Mouse (Mus musculus) fibroblast of lung, adult 2 months (primary cell): ENCODE data around the gene Hes6.
A peak's percentile ranks its signal among the peaks of the same experiment; 100 is the strongest.

Experiments
- DNase-seq: peaks from one replicate; pipeline ENCODE4 v3.0.0-alpha.2; 2011; ENCODE audit warnings: low read depth

Hes6 gene

DNA sequence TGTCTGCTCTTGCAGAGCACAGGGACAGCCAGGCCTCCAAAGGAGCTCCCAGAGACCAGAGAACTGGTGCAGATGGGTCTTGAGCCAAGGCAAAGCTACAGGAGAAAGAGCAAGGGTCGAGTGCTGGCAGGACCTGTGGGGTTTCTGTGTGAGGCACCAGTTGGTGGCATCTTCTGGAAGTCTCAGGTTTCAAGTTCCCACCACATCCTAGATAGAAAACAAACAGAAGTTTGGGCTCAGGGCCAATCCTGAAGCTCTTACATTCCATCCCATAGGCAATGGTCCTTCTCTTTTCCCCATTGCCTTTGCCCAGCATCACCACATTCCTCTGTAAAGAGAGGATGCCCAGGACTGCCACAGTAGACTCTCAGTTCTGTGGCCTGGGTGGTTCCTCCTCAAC, 8.9 kb downstream of the Hes6 start:
- DNase-seq: no peak

DNA sequence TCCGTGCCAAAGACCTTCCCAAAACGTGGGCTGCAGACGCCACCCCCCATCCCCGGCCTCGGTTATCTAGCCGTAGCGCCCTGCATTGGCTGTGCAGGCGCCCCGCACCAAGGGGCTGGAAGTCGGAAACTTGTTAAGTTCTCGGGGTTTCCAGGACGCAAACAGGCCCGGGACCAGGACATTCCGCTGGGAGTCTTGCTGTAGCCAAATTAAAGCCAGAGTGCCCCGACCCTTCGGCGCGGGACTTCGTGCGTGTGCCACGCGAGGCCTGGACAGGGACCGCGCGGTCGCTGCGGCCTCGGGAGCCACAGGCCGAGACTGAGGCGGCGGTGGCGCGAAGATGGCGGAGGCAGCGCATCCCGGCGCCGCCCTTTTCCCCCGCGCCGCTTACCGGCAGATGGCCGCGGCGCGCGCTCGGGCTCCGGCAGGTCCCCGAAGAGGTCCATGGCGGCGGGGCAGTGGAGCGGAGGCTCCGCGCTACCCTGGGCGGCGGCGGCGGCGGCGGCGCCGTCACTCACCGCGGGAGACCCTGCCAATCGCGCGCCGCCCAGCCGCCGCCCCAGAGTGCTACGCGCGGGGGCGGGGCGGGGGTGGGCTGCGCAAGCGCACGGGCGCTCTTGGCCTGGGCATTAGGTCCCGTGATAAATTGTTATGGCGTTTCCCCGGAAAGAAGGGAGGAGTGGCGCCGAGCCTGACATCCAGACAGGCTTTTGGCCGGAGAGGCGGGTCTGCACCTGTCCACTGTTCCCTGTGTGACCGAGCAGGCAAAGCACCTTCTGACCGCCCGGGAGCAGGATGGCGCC, 15.4 kb downstream of the Hes6 start, which contains the start of gene Ilkap:
TSS of gene Ilkap (minus strand) at position 556 of the 803 bp plus-strand sequence.
- DNase-seq: peak; percentile 59

DNA sequence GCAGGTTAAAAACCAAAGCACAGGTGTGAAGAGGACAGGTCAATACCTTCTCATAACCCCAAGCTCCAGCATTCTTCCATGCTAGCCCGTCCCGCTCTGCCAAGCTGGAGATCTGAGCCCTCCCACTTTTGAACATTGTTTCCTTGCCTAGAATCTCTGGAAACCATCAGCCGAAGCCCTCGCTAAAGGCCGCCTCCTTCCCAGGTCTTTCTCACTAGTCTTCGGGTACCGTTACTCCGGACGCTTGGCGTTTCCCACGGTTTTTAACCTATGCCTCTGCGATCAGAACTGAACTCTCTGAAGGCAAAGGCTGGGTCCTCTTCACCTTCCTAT, 15.9 kb downstream of the Hes6 start:
- DNase-seq: no peak

DNA sequence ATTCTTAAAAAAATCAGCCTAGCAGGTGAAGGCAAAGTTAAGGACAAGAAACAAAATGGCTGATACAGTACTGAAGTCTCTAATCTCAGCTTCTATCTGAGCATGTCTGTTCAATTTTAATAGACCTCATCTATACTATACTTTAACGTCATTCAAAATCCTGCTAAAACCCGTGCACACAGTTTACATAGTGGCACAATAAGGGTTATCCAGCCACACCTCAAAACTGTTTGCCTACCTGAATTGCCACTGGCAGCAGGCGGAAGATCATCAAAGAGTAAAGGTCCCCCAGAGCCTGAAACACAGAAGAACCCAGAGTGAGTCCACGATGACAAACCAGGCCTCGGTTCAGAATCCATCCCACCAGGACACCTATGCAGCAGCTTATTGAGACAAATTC, 23.5 kb downstream of the Hes6 start:
- DNase-seq: no peak

DNA sequence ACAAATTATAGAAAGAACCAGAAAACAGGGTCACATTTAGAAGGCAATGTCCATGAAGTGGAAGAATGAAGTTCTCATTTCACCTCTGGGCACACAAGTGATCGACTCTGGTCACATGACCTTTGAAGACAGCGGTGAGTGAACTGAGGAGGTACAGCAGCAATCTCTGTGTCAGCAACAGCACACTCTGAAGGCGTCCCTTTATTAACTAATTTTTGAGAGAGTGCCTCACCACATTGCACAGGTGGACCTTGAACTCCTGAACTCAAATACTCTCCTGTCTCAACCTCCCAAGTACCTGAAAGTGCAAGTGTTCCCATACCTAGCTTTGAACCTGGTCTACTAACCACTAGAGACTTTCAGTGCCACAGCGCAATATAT, 32.8 kb downstream of the Hes6 start:
- no peak for DNase-seq

DNA sequence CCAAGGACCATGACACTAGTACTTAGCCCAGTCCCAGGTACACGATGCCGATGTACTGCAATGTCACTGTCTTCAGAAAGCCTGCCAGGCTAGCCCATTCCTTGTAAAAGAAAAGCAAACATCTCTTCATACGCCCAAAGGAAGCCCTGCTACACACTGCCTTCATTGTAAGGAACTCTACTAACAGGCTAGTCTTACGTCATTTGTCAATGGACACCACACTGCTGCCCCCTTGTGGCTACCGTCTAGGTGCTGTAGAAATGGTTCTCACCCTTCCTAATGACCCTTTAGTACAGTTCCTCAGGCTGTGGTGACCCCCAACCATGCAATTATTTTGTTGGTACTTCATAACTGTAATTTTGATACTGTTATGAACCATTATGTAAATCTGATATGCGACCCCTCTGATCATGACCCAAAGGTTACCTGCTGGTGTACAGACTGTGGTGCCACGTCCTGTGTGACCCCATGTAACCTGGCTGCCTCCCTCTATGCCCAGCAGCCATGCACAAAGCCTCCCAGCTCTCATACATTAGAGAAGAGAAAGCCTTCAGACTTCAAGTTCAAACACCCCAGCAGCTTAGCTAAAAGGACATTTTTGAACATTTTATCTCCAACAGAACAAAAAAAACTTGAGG, 33.3 kb downstream of the Hes6 start:
- DNase-seq: peak; percentile 73

DNA sequence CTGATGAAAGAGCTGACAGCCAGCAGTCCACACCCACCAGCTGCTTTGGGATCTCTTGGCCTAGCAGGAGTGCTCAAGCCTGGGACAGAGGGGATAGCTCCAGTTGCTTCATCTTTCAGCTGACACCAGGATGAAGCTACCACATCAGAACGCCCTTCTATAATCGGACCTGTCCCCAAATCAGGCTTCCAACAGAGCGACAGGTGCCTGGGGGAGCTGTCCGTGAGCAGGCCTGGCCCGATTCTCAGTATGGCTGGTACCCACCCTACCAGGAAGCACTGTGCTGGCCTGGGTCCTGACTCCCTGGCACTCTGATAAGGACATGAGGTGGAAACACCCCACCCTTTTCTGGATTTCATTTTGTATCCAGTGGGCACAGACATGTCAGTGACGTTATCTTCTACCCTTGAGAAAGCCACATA, 40.4 kb downstream of the Hes6 start:
- DNase-seq: no peak

DNA sequence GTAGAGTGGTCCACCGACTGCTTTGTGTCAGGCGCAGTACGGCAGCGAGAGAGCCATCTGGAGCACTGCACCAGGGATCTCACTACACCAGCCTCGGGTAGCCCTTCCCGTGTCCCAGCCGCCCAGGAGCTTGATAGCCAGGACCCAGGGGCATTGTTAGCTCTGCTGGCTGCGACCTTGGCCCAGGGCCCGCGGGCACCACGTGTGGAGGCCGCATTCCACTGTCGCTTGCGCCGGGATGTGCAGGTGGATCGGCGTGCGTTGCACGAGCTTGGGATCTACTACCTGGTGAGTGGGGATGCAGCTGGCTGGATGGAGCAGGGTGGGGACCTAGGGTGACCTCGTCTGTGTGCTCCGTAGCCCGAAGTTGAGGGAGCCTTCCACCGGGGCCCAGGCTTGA, 43.8 kb downstream of the Hes6 start:
- no peak for DNase-seq

DNA sequence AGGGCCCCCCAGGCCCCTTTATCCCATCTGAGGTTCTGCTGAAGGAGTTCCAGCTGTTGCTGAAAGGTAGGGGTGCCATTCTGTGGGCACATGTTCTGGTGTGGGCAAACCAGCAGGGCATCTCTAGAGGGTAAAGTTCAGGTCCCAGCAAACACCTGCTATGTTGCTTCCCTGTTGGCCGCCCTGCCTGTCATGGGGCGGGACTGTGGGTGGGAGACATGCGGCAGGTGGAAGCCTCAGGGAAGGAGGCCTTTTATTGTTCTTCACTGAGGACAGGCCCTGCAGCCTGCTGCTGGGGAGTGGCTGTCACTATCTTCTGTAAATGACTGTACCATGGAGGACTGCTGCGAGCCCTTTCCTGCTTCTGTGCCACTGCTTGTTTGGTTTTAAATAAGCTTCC, 44.4 kb downstream of the Hes6 start:
- DNase-seq: no peak

DNA sequence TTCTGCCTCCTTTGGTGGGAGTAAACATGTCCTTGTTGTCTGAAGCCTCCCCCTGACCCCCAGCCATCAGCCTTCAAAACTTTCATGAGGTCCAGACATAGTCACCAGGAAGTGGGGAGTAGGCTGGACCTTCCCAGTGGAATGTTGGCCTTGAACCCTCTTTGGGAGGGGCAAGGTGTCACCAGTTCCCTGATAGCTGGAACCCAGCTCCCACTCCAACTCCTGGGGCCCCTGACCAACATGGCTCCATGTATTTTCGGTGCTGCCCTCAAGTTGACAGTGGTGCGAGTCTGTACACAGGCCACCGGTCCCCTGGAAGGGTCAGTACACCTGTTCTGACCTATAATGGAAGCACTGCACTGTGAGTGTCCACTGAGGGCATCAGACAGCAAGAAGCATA, 46.5 kb downstream of the Hes6 start:
- no peak for DNase-seq

DNA sequence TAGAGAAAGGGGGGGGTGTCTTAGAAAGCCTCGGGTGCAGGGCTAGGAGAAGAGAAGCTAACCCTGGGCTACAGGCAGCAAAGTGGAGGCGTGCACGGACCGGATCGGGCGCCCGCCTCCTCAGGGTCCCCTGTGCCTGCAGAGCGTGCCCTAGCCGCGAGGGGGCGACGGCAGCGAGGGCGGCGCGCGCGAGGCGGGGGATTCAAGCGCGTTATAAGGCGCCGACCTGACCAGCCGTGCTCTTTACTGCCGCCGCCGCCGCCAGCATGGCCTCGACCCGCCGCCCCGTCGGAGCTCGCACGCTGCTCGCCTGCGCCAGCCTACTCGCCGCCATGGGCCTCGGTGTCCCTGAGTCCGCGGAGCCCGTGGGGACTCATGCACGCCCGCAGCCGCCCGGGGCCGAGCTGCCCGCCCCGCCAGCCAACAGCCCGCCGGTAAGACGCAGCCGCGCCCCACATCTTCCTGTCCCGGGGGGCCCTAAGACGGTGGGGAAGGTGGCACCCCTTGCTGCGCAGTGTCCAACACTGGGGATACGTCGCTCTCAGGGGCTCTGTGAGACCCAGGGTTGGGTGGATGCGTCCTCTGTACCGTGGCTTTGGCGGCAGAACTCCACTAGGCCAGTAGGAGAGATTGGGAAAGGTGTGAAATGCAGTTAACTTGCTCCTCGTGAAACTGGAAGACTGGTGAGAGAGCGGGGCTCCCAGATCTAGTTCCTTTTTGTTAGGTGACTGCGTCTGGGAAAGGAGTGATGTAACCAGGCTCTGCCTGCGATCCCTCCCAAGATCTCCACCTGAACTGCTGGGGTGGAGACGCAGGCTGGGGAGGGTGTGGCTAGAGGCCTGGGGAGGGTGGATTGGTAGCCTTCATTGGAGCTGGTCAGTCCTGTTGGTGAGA, 47.4 kb downstream of the Hes6 start, which contains the start of gene Erfe:
TSS of gene Erfe (plus strand) at position 216 of the 894 bp plus-strand sequence.
- no peak for DNase-seq

DNA sequence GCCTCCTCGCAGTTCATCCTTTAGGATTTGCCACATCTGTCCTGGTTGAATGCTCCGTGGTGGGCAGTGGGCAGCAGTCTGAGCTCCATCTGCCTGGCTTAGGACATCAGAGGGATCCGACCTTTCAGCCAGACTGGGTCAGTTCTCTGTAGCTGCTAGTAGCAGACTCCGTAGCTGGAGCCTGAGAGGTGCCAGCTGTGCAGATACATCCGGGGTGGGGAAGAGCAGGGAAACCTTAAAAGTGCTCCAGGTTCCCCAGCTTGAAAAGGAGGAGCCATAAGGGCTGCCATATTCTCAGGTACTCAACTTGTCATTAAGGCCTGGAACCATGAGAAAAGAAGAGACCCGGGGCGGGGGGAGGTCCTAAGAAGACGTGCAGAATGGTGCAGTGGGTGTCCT, 48.0 kb downstream of the Hes6 start:
- DNase-seq: no peak

DNA sequence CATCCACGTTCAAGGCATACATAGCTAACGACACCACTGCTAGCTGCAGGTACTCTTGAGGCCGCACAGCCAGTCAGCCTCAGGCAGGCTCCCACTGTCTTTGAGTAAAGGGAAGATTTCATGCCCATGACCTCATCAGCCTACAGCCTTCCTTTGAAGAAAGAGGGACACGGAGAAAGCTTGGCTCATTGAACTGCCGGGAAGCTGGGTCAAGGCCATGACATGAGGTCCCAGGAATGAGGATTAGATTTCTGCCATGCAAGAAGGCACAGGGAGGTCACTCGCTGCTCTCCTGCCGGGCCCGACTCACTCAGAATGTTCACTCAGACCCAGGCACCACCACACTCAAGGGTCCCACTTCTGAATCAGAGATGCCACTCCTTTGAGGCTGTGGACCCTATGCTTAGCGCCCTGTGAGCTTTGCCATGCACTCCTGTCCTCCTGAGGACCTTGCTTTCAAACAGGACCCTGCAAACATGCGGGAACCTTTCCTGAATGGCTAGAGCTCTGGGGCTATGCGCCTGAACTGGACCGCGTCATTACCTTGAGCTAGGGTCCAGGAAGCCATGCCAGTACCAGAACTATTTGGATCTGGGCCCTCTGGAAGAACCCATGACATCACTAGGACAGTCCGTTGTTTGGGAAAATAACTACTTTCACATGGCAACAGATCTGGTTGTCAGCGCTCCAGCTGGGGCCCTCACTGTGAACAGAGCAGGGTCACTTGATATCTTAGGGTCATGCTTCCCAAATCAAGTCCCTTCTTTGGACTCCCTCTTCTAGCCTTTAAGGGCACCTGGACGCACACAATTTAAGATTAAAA, 48.8 kb downstream of the Hes6 start:
- DNase-seq: no peak

DNA sequence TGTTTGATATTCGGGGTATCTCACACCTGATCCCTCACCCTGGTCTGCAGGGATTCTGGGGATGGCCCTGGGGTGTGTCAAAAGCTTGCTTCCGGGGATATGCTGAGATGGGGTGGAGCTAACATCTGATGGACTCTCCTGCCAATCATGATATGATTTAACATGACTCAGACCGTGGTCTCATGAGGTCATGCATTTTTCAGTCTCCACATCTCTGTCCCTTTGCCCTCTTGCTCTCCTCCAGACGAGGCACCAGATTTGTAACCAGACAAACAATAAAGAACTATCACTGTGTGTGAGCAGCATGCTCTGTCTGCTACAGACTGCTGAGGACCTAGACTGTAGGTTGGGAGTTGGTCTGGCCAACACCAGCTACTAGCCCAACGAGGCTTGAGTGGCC, 51.7 kb downstream of the Hes6 start:
- no peak for DNase-seq
